Mouse (Mus musculus): Measurements from ENCODE around the gene Zswim8.

Gene Zswim8

GRCm38 (mm10) chr14:20730853-20731602, 23.7 kb downstream of the Zswim8 start:
- DNase-seq (ENCODE audit: low read depth): no peak

- peak; percentile 39 for DNase-seq (ENCODE audit: low read depth)
Measured at GRCm38 (mm10) chr14:20733041-20733951, 25.9 kb downstream of the Zswim8 start.

DNA sequence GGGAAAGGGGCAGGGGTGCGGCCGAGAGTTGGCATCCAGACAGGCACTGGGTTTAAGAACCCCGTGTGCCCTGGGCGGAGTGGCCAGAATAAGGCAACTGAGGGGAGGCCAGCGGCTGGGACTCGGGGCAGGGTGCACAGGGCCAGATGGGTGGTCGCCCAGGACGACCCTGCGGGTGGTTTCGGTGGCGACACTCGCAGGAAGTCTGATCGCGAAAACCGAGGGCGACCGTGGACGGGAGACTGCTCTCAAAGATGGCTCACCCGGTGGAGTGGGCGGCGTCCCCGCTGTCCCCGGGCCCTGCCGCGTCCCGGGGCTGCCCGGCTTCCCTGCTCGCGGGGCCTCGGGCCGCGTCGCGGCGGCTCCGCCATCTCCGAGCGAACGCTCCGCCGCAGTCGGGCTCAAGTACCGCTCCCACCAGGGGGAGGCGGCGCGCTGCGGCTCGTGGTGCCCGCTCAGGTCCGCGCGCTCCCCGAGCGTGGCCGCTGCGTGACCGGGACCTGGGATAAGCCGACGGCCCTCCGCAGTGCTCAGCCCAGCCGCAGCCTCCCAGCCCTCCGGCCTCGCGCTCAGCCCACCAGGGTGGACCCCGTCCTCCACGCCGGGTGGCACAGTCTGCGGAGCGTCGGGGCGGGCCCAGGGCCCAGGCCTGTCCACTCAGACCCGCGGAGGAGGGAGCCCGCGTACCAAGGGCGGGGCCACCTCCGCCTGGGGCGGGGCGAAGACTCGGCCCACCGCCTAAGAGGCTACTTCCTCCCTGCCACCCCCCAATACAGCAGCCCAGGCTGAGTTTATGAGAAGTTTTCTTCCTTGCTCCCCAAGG, 26.8 kb downstream of the Zswim8 start, which contains the start of gene Ndst2:
Ndst2 (minus strand) TSS at position 611 of the 823 bp plus-strand sequence.
- peak; percentile 71 for DNase-seq (ENCODE audit: low read depth)

- no peak for DNase-seq (ENCODE audit: low read depth)
Measured at GRCm38 (mm10) chr14:20735052-20735451, 27.7 kb downstream of the Zswim8 start.

GRCm38 (mm10) chr14:20735892-20736390, 28.6 kb downstream of the Zswim8 start:
- no peak for DNase-seq (ENCODE audit: low read depth)

GRCm38 (mm10) chr14:20737306-20737705, 30.0 kb downstream of the Zswim8 start:
- DNase-seq (ENCODE audit: low read depth): peak; percentile 21

DNA sequence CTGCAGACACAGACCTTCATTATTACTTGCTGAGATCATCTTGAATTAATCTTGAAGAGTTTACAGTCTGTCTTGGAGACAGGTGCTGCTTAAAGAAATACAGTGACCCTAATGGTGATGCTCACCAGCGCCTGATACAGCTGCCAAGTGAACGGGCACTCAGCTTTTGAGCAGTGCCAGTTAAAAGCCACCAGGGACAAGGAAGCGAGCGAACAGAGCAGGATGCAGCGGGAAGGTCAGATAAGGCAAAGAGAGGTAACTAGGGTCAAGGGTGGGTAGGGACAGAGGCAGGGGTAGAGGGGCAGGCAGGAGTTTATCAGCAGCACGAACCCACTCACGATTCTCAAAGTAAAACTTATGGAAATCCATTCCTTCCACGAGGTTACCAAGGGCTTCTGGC, 31.2 kb downstream of the Zswim8 start:
- DNase-seq (ENCODE audit: low read depth): no peak

DNA sequence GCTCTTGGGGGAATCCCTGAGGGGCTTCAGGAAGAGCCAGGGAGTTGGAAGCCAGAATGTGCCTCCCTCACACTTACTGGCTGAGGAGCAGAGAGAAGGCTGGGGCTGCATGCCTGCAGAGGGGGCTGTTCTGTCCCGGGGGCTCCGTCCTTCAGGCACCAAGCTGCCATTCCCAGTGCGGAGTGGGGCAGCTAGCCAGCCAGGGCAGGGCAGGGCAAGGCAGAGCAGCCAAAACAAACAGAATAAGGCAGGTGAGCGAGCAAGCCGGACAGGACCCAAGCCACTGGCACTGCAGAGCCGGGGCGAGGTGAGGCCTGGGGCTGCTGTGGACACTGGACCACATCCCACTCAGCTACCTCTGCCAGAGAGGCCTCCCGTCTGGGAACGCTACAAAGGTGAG, 33.9 kb downstream of the Zswim8 start:
- DNase-seq (ENCODE audit: low read depth): no peak

DNA sequence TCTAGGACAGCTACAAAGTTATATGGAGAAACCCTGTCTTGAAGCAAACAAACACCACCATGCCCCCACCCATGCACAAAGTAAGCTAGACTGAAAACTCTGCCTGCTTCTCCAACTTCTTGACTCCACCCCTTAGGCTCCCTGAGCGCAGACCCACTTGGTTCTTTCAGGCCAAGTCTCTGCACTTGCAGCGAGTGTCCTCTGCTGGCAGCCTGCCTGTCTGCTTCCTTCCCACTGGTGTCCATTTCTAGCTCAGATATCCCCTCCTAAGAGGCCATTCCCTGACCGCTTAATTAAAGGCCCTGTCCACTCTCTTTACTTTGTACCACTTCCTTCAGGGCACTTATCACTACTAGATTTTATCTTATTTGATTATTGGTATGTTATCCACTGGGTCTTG, 36.3 kb downstream of the Zswim8 start:
- no peak for DNase-seq (ENCODE audit: low read depth)

DNA sequence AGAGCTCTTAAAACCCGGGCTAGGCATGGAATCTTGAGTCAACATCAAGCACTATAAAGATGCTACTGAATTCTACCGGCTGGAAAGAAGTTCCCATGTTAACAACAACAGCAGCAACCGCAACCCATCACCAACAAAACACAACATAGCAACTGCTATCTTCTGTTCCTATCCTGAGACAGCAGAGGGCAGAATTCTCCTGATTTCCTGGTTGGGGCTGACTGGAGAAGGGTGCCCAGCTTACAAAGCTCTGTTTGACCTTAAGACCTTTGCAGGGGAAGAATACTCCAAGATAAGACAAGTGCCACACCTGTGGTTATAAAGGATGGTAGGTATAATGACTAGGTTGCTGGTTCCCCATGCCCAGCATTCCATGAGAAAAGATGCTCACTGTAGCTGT, 39.6 kb downstream of the Zswim8 start:
- no peak for DNase-seq (ENCODE audit: low read depth)

DNA sequence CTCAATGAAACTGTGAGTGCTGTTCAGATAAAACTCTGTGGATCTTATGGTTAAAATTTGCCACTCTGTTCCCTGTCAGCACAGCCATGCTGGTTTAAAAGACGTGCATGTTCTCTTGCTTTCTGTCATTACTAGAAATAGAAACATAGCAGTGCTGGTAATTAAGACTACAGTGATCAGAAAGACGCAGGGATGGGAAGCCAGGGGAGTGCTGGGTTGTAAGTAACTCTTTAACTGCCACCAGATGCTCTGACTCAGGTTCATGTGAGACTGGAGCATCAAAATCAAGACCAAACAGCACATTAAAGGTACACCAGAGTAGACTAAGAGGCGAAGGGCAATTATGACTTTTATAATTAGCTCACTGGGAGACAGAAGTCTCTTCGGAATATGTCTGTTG, 41.0 kb downstream of the Zswim8 start:
- no peak for DNase-seq (ENCODE audit: low read depth)

DNA sequence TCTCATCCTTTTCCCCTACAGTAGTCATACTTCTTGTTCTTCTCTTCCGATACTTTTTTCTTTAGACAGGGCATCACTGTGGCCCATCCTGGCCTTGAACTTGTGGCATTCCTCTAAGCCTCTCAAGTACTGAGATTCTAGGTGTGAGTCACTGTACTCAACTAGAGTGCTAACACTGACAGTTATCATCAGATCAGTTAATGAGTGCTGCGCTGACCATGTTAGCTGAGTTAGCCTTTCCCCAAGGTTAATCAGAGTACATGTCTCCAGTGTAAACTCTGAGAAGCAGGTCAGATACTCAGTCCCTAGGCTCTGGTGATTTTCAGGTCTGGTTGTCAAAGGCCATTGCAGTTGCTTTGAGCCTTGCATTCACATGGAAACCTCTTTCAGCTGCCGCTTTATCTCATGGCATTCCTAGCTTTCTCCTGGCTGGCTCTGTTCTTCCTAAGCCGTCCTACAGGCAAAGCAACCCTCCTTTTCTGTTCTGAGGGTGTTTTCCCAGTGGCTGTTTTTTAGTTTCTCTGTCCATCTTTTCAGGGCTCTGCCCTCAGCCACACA, 42.2 kb downstream of the Zswim8 start:
- no peak for DNase-seq (ENCODE audit: low read depth)

- no peak for DNase-seq (ENCODE audit: low read depth)
Measured at GRCm38 (mm10) chr14:20750503-20750902, 43.2 kb downstream of the Zswim8 start.

DNA sequence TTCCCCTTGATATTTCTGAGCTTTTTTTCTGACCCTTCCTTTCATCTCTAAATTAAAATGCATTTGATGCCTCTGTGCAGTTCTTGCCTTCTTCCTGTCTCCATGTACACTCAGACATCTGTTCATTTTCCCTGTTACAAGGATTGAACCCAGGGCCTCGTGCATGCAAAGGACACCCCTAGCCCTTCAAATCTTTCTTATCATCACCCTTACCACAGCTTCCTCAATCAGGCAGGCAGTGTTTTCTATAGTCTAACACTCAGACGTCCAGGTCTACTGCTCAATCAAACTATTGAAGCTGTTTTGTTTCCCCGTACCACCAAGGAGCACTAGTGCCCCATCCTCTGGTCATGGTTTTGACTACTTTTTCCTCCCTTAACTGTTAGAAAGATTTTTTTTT, 46.4 kb downstream of the Zswim8 start:
- no peak for DNase-seq (ENCODE audit: low read depth)

- no peak for DNase-seq (ENCODE audit: low read depth)
Measured at GRCm38 (mm10) chr14:20757370-20757907, 50.1 kb downstream of the Zswim8 start.

DNA sequence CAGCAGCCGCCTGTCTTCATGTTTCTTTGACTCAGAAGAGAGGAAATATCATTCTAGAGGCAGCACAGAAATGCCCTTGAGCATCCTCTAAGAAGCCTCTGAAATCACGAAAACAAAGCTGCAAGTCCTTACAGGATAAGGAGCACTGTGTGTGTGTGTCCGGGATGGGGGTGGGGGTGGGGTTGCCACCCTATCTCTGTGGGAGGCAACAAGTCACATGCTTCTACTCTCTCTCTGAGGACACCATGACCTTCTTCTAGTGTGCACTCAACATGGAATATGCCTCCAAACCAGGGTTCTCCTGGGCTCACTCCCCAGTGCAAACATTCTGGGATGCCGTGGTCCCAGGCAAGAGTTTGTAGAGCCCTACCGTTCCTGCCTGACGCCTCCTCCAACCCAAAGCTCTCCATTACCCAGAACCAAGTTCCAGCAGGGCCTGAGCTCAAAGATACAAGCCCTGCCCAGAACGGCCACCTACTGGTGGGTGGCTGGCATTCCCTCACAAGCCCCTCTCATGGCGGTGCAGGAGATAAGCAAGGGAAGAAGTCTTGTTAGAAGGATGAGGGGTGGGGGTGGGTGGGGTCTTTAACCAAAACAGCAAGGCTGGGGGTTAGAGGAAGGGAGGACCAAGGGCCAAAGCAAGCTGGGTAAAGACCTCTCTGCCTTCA, 51.5 kb downstream of the Zswim8 start:
- no peak for DNase-seq (ENCODE audit: low read depth)

GRCm38 (mm10) chr14:20764942-20765341, 57.6 kb downstream of the Zswim8 start:
- DNase-seq (ENCODE audit: low read depth): no peak

DNA sequence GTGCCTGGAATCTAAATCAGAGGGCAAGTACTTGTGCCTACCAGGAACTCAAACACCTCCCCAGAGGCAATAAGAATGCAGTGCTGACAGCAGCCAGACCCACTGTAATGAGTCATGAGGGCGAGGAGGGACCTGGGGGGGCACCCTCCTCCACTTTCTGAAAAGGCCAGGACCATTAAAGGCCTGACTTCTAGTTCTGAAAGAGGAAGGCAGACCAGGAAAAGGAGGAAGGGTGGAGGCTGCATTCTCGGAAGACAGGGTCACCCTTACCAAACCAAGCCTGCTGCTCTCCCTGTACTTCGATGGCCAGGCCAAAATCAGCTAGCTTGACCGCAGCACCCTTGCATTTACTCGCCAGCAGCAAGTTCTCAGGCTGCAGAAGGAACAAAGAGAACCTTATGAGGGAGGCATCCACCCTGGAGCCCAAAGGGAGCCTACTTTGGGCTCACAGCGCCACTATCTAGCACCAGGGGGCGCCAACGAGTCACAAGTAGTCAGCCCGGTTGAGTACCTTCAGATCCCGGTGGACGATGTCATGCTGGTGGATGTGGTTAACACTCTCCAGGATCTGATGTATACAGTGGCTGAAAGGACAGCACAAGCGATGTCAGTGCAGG, 58.4 kb downstream of the Zswim8 start:
- peak; percentile 99 for DNase-seq (ENCODE audit: low read depth)

GRCm38 (mm10) chr14:20767936-20768335, 60.6 kb downstream of the Zswim8 start:
- DNase-seq (ENCODE audit: low read depth): no peak

DNA sequence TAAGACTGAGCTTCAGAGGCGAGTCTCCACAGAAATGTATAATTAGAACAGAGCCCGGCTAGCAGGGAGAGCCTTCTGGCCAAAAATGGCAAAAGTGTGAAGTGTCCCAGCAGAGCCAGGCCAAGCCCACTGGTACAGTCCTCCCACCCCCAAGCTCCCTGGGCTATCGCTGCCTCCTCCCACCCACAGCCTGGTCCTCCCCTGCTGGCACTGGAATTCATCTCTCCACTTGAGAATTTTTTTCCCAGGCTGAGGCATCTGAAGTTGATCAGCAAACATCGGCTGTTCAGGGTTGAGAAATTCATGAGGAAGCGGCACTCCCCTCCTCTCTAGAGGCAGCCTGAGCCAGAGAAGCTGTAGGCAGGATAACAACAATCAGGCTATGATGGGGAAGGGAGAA, 61.2 kb downstream of the Zswim8 start:
- DNase-seq (ENCODE audit: low read depth): peak; percentile 94
